Mouse (Mus musculus) erythroid progenitor cell, adult 5-6 weeks (primary cell): ENCODE results near the gene Aldh16a1. TPM values are rescaled to one million over a fixed set of nuclear protein-coding genes. Genes with fewer than 3 reads are reported as not detected.
"Not testable (repeated sequence)": the region's sequence is repeated elsewhere in the genome, so short reads cannot be mapped to it uniquely, and the experiment has no call there.

Experiments
- ATAC-seq: replicated peaks from 2 replicates; pipeline ENCODE4 v1.8.0; 2016; ENCODE audit warnings: moderate number of reproducible peaks, mild to moderate bottlenecking, moderate TSS enrichment, inconsistent platforms; ENCODE audit not compliant: poor library complexity, low FRiP score, severe bottlenecking
- total RNA-seq, 2 experiments: library from RNA; stranded (forward) in 1 of 2; stranded (reverse) in 1 of 2; fragments of 150-400 nt in 1 of 2; fragments of 186-747, 209-891 nt in 1 of 2; gene quantifications; 2 replicates each; pipeline versions ENCODE4 v1.2.3 to v1.2.4; 2015 to 2017; ENCODE audit warnings: low replicate concordance in 2 of 2

The Aldh16a1 gene
- total RNA-seq, 2 experiments from 2014 or later, result 12.4 to 29.3 TPM

DNA sequence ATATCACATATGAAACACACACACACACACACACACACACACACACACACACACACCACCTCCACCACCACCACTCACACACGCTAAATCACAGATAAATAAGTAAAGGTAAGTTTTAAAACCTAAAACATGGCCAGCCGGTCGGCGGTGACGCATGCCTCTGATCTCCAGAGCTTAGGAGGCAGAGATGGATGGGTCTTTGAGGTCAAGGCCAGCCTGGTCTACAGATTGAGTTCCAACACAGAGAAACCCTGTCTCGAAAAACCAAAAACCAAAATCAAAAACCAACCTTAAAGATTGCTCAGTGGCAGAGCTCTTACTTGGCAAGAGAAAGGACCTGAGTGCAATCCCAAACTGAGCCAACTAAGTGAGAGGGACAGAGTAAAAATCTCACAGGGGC, 54.3 kb downstream of the Aldh16a1 start:
- no peak for ATAC-seq

DNA sequence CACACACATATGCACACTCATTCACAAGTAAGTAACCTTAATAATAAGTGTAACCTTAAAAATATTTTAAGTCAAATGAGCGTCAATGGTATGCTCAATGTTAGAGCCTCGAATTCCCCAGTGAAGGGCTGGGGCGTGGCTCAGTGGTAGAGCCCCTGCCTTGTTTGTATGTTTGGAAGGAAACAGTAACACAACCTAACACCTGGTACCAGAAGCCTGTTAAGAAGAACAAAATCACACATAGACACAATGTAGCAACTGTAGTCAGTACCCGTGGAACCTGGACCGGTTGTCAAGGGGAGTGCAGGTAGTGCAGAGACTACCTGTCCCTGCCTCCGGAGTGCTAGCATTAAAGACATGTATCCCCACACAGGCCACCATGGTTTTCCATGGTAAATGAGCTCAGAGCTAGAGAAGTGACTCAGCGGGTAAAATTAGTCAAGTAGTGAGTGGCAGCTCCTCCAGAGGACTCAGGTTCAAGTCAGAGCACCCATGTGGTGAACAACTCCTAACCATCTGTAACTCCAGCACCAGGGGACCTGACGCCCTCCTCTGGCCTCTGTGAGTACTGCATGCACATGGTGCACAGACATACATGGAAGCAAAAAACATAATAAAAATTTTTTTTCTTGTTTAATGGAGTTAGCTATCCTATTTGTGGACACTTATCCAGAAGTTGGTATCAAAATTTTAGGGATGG, 55.7 kb downstream of the Aldh16a1 start:
- no peak for ATAC-seq

DNA sequence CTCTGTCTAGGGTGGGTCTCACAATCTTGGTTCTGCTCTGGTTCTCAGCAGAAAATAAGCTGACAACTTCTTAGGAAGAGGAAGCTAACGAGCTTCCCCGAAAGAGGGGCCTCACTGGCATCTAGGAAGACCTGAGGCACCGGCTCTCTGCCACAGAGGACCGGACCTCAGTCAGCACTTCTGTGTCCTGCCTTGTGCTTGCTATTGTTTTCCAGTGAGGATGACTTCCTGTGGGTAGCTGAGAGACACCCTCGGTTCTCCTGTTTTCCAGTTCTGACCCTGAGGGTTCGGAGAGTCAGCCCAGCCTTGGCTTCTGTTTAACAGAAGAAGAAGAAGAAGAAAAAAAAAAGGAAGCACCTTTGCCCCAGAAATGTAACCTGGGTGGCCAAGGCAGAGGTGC, 56.9 kb downstream of the Aldh16a1 start:
- ATAC-seq, result no peak

DNA sequence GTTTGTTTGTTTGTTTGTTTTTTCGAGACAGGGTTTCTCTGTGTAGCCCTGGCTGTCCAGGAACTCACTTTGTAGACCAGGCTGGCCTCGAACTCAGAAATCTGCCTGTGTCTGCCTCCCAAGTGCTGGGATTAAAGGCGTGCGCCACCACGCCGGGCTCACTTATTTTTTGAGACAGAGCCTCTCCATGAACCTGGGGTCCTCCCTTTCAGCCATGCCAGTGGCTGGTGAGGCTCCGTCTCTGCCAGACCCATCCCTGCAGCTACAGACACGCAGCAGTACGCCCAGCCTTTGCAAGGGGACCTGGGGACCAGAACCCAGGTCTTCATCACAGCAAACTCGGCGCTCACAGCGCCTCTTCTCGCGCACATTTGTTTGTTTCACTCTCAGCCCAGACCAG, 58.4 kb downstream of the Aldh16a1 start:
- ATAC-seq, result not testable (repeated sequence)

DNA sequence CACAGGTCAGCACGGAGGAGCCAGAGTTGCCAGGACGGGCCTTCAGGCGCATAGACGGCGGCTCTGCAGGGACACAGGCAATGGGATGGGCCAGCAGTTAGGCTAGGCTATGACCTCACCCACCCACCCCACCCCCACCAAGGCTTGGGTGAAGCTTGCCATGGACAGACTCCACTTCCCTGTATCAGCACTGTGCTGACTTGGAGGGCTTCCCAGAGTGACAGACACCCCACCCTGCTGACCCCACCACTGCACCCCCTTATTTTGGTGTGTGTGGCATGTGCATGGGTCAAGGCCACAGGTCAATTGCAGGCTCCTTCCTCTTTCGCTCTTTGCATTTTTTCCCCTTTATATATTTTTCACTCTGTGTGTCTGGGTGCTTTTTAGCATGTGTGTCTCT, 59.0 kb downstream of the Aldh16a1 start:
- no peak for ATAC-seq

DNA sequence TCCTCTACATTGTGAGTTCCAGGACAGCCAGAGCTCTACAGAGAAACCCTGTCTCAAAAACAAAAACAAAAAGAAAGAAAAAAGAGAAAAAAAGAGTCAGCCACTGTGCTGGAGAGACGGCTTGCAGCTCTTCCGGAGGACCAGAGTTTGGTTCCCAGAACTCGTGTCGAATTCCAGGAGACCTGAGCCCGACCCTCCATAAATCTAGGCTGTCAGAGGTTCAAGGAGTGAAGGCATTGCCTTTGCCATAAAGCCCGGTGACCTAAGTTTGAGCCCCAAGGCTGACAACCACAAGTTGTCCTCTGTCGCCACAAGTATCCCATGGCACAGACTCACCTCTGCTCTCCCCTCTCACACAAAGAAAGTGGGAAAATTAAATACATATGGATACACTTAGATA, 60.3 kb downstream of the Aldh16a1 start:
- ATAC-seq, result no peak

DNA sequence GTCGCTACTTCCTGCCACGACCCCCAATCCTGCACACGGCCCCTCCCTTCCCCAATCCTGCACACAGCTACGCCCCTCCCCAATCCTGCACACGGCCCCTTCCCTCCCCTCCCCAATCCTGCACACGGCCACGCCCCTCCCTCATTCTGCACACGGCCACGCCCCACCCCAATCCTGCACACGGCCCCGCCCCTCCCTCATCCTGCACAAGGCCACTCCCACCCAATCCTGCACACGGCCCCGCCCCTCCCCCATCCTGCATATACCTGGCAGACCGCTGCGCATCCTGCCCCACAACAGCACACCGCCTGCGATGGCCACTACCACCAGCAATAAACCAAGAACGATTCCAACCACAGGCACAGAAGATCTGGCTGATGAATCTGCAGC, 60.9 kb downstream of the Aldh16a1 start:
- no peak for ATAC-seq

DNA sequence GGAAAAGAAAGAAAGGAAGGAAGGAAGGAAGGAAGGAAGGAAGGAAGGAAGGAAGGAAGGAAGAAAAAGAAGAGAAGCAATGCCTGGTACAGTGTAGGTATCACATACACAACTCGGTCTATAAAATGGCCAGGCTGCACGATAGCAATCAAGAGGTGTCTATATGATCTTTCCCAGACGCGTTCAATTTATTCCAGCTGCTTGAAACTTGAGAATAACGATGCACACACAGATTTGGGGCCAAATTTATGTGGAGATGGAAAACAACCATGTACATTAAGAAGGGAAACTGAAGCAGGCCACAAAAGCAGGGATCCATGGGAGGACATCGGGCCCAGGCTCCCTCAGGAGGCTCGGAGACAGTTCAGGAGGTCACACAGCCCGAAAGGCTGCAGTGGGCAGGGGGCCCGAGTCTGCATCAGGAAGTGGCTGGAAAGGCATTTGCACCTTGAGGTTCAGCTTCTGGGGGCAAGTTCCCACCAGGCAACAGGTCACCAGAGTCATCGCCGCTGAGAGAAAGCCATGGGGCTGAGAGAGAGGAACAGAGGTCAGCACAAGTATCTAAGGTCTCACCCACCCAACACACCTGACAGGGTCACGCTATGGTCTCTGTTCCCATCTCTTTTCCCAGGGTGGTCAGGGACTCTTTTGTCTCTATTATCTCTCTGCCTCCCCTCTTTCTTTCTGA, 61.4 kb downstream of the Aldh16a1 start:
- no peak for ATAC-seq

DNA sequence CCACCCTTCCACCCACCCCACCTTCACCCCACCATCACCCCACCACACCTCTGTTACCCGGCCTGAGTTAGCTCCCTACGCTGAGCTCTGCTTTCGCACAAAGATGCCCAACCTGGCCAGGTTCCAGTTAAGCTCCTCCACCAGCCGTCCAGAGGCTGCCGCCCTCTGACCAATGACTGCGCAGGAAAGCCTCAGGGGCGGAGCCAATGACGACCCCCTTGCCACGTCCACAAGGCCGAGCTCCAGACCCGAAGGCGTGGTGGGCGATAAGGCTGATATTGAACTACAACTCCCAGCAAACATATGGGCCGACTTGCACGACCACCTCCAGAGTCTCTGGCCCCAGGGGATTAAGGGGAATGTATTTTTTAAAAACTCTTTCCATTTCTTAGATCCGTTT, 62.3 kb downstream of the Aldh16a1 start, which contains the start of gene Rcn3:
Rcn3 (minus strand) TSS at position 174 of the 400 bp plus-strand sequence.
- peak; percentile 59 for ATAC-seq

DNA sequence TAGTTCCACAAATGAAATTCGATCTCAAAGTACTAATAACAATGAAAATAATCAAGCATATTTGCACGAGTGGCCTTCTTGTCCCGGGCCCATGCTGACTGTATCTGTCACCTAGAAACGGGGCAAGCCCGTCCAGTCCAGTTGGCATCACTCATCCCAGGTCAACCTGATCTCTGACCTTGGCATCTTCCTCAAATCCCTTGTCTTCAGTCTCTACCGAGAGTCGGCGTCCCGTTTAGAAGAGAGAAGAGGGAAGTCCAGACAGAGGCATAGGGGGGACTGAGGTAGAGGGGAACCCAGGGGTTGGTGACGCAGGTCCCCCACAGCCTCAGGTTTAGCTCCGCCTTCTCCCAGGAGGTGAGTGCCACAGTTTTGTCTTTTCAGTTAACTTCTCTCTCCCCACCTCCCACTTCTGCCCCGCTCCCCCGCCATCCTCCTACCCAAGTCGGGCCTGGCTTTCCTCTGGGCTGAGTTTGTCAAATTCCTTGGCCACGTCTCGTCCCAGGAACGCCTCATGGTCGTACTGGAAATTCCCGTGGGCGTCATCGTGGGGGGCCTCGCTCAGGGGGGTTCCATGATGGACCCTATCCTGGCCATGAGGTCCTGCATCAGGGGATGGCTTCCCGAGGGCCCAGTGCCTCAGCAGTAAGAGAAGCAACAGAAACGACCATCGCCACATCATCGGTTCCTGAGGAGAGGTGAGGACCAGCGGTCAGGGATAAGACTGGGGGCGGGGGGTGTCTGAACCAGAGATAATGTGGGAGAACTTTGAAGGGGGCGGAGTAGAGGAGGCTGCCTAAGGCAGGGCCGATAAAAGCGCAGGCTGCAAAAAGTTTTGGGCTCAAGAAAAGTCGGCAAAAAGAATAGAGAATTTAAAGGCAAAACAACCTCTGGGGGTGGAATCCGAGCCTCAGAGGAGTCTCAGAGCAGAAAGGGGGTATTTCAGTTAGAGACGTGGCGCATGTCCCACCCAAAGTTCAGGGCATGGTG, 63.1 kb downstream of the Aldh16a1 start:
- no peak for ATAC-seq

Other genes with a start within 250 kb of the Aldh16a1 start
Only the 30 nearest of the 32 such genes appear.
- gene Tsks, start 211.4 kb downstream of the Aldh16a1 start, total RNA-seq (2015; ENCODE audit: low replicate concordance), result not detected in 2 replicates
- not detected in 2 replicates for gene Tsks, start 211.4 kb downstream of the Aldh16a1 start, total RNA-seq (2017; ENCODE audit: low replicate concordance)
- 1.1 TPM in 1 of 2 replicates, not detected in the other for gene Cpt1c, start 179.7 kb downstream of the Aldh16a1 start, total RNA-seq (2015; ENCODE audit: low replicate concordance)
- gene Cpt1c, start 179.7 kb downstream of the Aldh16a1 start, total RNA-seq (2017; ENCODE audit: low replicate concordance), result 1.7 TPM in 1 of 2 replicates, not detected in the other
- gene Prmt1, start 168.0 kb downstream of the Aldh16a1 start, total RNA-seq (2015; ENCODE audit: low replicate concordance), result 17.3 and 28.9 TPM in 2 replicates
- 2.3 and 25.4 TPM in 2 replicates for gene Prmt1, start 168.0 kb downstream of the Aldh16a1 start, total RNA-seq (2017; ENCODE audit: low replicate concordance)
- 50.7 and 80.7 TPM in 2 replicates for gene Irf3, start 156.9 kb downstream of the Aldh16a1 start, total RNA-seq (2015; ENCODE audit: low replicate concordance)
- gene Irf3, start 156.9 kb downstream of the Aldh16a1 start, total RNA-seq (2017; ENCODE audit: low replicate concordance), result 44.2 and 62.0 TPM in 2 replicates
- 6.3 and 10.1 TPM in 2 replicates for gene Bcl2l12, start 155.9 kb downstream of the Aldh16a1 start, total RNA-seq (2015; ENCODE audit: low replicate concordance)
- 3.6 and 8.7 TPM in 2 replicates for gene Bcl2l12, start 155.9 kb downstream of the Aldh16a1 start, total RNA-seq (2017; ENCODE audit: low replicate concordance)
- 20.9 and 30.2 TPM in 2 replicates for gene Scaf1, start 138.2 kb downstream of the Aldh16a1 start, total RNA-seq (2015; ENCODE audit: low replicate concordance)
- 15.8 and 31.6 TPM in 2 replicates for gene Scaf1, start 138.2 kb downstream of the Aldh16a1 start, total RNA-seq (2017; ENCODE audit: low replicate concordance)
- gene Rras, start 136.6 kb downstream of the Aldh16a1 start, total RNA-seq (2015; ENCODE audit: low replicate concordance), result 15.9 and 24.1 TPM in 2 replicates
- gene Rras, start 136.6 kb downstream of the Aldh16a1 start, total RNA-seq (2017; ENCODE audit: low replicate concordance), result 0.90 TPM in 1 of 2 replicates, not detected in the other
- 3.6 and 6.7 TPM in 2 replicates for gene Prr12, start 101.7 kb downstream of the Aldh16a1 start, total RNA-seq (2015; ENCODE audit: low replicate concordance)
- gene Prr12, start 101.7 kb downstream of the Aldh16a1 start, total RNA-seq (2017; ENCODE audit: low replicate concordance), result 0.13 and 0.23 TPM in 2 replicates
- gene Nosip, start 92.2 kb downstream of the Aldh16a1 start, total RNA-seq (2015; ENCODE audit: low replicate concordance), result 24.5 and 30.6 TPM in 2 replicates
- gene Nosip, start 92.2 kb downstream of the Aldh16a1 start, total RNA-seq (2017; ENCODE audit: low replicate concordance), result 32.7 and 54.0 TPM in 2 replicates
- 2.9 and 8.8 TPM in 2 replicates for gene Prrg2, start 91.9 kb downstream of the Aldh16a1 start, total RNA-seq (2015; ENCODE audit: low replicate concordance)
- 0.91 and 6.8 TPM in 2 replicates for gene Prrg2, start 91.9 kb downstream of the Aldh16a1 start, total RNA-seq (2017; ENCODE audit: low replicate concordance)
- gene Rcn3, start 62.4 kb downstream of the Aldh16a1 start, total RNA-seq (2015; ENCODE audit: low replicate concordance), result 1.1 and 8.8 TPM in 2 replicates
- 1.9 and 4.0 TPM in 2 replicates for gene Rcn3, start 62.4 kb downstream of the Aldh16a1 start, total RNA-seq (2017; ENCODE audit: low replicate concordance)
- 10.5 TPM in 2 replicates for gene Fcgrt, start 50.7 kb downstream of the Aldh16a1 start, total RNA-seq (2015; ENCODE audit: low replicate concordance)
- 8.3 and 9.7 TPM in 2 replicates for gene Fcgrt, start 50.7 kb downstream of the Aldh16a1 start, total RNA-seq (2017; ENCODE audit: low replicate concordance)
- gene Rps11, start 30.1 kb downstream of the Aldh16a1 start, total RNA-seq (2015; ENCODE audit: low replicate concordance), result 694 and 736 TPM in 2 replicates
- 189 and 313 TPM in 2 replicates for gene Rps11, start 30.1 kb downstream of the Aldh16a1 start, total RNA-seq (2017; ENCODE audit: low replicate concordance)
- 918 and 1,040 TPM in 2 replicates for gene Rpl13a, start 25.8 kb downstream of the Aldh16a1 start, total RNA-seq (2015; ENCODE audit: low replicate concordance)
- 765 and 800 TPM in 2 replicates for gene Rpl13a, start 25.8 kb downstream of the Aldh16a1 start, total RNA-seq (2017; ENCODE audit: low replicate concordance)
- gene Gm45713, start 18.4 kb downstream of the Aldh16a1 start, total RNA-seq (2015; ENCODE audit: low replicate concordance), result not detected in 2 replicates
- 0.98 and 2.3 TPM in 2 replicates for gene Gm45713, start 18.4 kb downstream of the Aldh16a1 start, total RNA-seq (2017; ENCODE audit: low replicate concordance)
- gene Flt3l, start 18.2 kb downstream of the Aldh16a1 start, total RNA-seq (2015; ENCODE audit: low replicate concordance), result 3.6 and 17.2 TPM in 2 replicates
- 0.23 and 4.5 TPM in 2 replicates for gene Flt3l, start 18.2 kb downstream of the Aldh16a1 start, total RNA-seq (2017; ENCODE audit: low replicate concordance)
- 58.7 and 96.4 TPM in 2 replicates for gene Pih1d1, start 281 bp downstream of the Aldh16a1 start, total RNA-seq (2015; ENCODE audit: low replicate concordance)
- gene Pih1d1, start 281 bp downstream of the Aldh16a1 start, total RNA-seq (2017; ENCODE audit: low replicate concordance), result 6.8 and 8.7 TPM in 2 replicates
- not detected in 2 replicates for gene Slc17a7, start 9.4 kb upstream of the Aldh16a1 start, total RNA-seq (2015; ENCODE audit: low replicate concordance)
- not detected in 2 replicates for gene Slc17a7, start 9.4 kb upstream of the Aldh16a1 start, total RNA-seq (2017; ENCODE audit: low replicate concordance)
- gene Gfy, start 25.0 kb upstream of the Aldh16a1 start, total RNA-seq (2015; ENCODE audit: low replicate concordance), result not detected in 2 replicates
- gene Gfy, start 25.0 kb upstream of the Aldh16a1 start, total RNA-seq (2017; ENCODE audit: low replicate concordance), result not detected in 2 replicates
- not detected in 2 replicates for gene Pth2, start 26.4 kb upstream of the Aldh16a1 start, total RNA-seq (2015; ENCODE audit: low replicate concordance)
- not detected in 2 replicates for gene Pth2, start 26.4 kb upstream of the Aldh16a1 start, total RNA-seq (2017; ENCODE audit: low replicate concordance)
- not detected in 2 replicates for gene Ccdc155, start 50.3 kb upstream of the Aldh16a1 start, total RNA-seq (2015; ENCODE audit: low replicate concordance)
- gene Ccdc155, start 50.3 kb upstream of the Aldh16a1 start, total RNA-seq (2017; ENCODE audit: low replicate concordance), result not detected in 2 replicates
- 6.3 and 8.6 TPM in 2 replicates for gene Dkkl1, start 57.6 kb upstream of the Aldh16a1 start, total RNA-seq (2015; ENCODE audit: low replicate concordance)
- 0.77 TPM in 1 of 2 replicates, not detected in the other for gene Dkkl1, start 57.6 kb upstream of the Aldh16a1 start, total RNA-seq (2017; ENCODE audit: low replicate concordance)
- gene Tead2, start 61.2 kb upstream of the Aldh16a1 start, total RNA-seq (2015; ENCODE audit: low replicate concordance), result not detected in 2 replicates
- not detected in 2 replicates for gene Tead2, start 61.2 kb upstream of the Aldh16a1 start, total RNA-seq (2017; ENCODE audit: low replicate concordance)
- gene Cd37, start 84.5 kb upstream of the Aldh16a1 start, total RNA-seq (2015; ENCODE audit: low replicate concordance), result 82.2 and 86.1 TPM in 2 replicates
- gene Cd37, start 84.5 kb upstream of the Aldh16a1 start, total RNA-seq (2017; ENCODE audit: low replicate concordance), result 21.1 and 54.8 TPM in 2 replicates
- not detected in 2 replicates for gene Slc6a16, start 86.5 kb upstream of the Aldh16a1 start, total RNA-seq (2015; ENCODE audit: low replicate concordance)
- not detected in 2 replicates for gene Slc6a16, start 86.5 kb upstream of the Aldh16a1 start, total RNA-seq (2017; ENCODE audit: low replicate concordance)
- gene Slc6a21, start 122.9 kb upstream of the Aldh16a1 start, total RNA-seq (2015; ENCODE audit: low replicate concordance), result not detected in 2 replicates
- gene Slc6a21, start 122.9 kb upstream of the Aldh16a1 start, total RNA-seq (2017; ENCODE audit: low replicate concordance), result not detected in 2 replicates
- gene Trpm4, start 179.2 kb upstream of the Aldh16a1 start, total RNA-seq (2015; ENCODE audit: low replicate concordance), result not detected in 2 replicates
- gene Trpm4, start 179.2 kb upstream of the Aldh16a1 start, total RNA-seq (2017; ENCODE audit: low replicate concordance), result not detected in 2 replicates
- not detected in 2 replicates for gene Hrc, start 180.7 kb upstream of the Aldh16a1 start, total RNA-seq (2015; ENCODE audit: low replicate concordance)
- not detected in 2 replicates for gene Hrc, start 180.7 kb upstream of the Aldh16a1 start, total RNA-seq (2017; ENCODE audit: low replicate concordance)
- not detected in 2 replicates for gene Ppfia3, start 212.4 kb upstream of the Aldh16a1 start, total RNA-seq (2015; ENCODE audit: low replicate concordance)
- gene Ppfia3, start 212.4 kb upstream of the Aldh16a1 start, total RNA-seq (2017; ENCODE audit: low replicate concordance), result not detected in 2 replicates
- gene Lin7b, start 216.0 kb upstream of the Aldh16a1 start, total RNA-seq (2015; ENCODE audit: low replicate concordance), result not detected in 2 replicates
- not detected in 2 replicates for gene Lin7b, start 216.0 kb upstream of the Aldh16a1 start, total RNA-seq (2017; ENCODE audit: low replicate concordance)